Mouse (Mus musculus) frontal cortex, postnatal 25 days (tissue): ENCODE data around the gene Pglyrp1.
A peak's percentile ranks its signal among the peaks of the same experiment; 100 is the strongest.

Experiments used
- DNase-seq, 2 experiments: peaks; one replicate each; pipeline ENCODE4 v3.0.0; 2022; ENCODE audit warnings: low spot score in 2 of 2

Pglyrp1 gene

GRCm38 (mm10) chr7:18884745-18885422 lies 13.8 kb downstream of the Pglyrp1 start:
- DNase-seq: no peak

GRCm38 (mm10) chr7:18886963-18887362 lies 15.8 kb downstream of the Pglyrp1 start:
- DNase-seq: no peak

- DNase-seq: no peak
Measured at GRCm38 (mm10) chr7:18890848-18891247, 19.7 kb downstream of the Pglyrp1 start.

GRCm38 (mm10) chr7:18891872-18892599 lies 20.9 kb downstream of the Pglyrp1 start:
- DNase-seq: peak; percentile 74 to 86

GRCm38 (mm10) chr7:18893009-18893408 lies 21.9 kb downstream of the Pglyrp1 start:
- no peak for DNase-seq

GRCm38 (mm10) chr7:18893651-18894430 lies 22.7 kb downstream of the Pglyrp1 start:
- no peak for DNase-seq

GRCm38 (mm10) chr7:18896536-18896935 lies 25.4 kb downstream of the Pglyrp1 start:
- DNase-seq: peak in 1 of 2 experiments; percentile 31

GRCm38 (mm10) chr7:18900513-18900912 lies 29.4 kb downstream of the Pglyrp1 start:
- no peak for DNase-seq

- DNase-seq: no peak
Measured at GRCm38 (mm10) chr7:18902486-18902885, 31.4 kb downstream of the Pglyrp1 start.

GRCm38 (mm10) chr7:18904971-18905370 lies 33.8 kb downstream of the Pglyrp1 start:
- DNase-seq: no peak

GRCm38 (mm10) chr7:18909797-18910196 lies 38.7 kb downstream of the Pglyrp1 start:
- DNase-seq: no peak

GRCm38 (mm10) chr7:18910241-18910831 lies 39.2 kb downstream of the Pglyrp1 start, which contains the start of gene Ccdc61:
Ccdc61 (minus strand) TSS chr7:18910415.
- peak; percentile 95 to 98 for DNase-seq

- no peak for DNase-seq
Measured at GRCm38 (mm10) chr7:18916254-18916653, 45.1 kb downstream of the Pglyrp1 start.

- DNase-seq: no peak
Measured at GRCm38 (mm10) chr7:18917931-18918330, 46.8 kb downstream of the Pglyrp1 start.

GRCm38 (mm10) chr7:18921069-18921468 lies 49.9 kb downstream of the Pglyrp1 start:
- peak; percentile 56 to 70 for DNase-seq

- peak; percentile 67 to 74 for DNase-seq
Measured at GRCm38 (mm10) chr7:18922807-18923206, 51.7 kb downstream of the Pglyrp1 start.

GRCm38 (mm10) chr7:18923267-18923666 lies 52.1 kb downstream of the Pglyrp1 start:
- DNase-seq: no peak

GRCm38 (mm10) chr7:18923711-18924191 lies 52.6 kb downstream of the Pglyrp1 start:
- DNase-seq: no peak

- no peak for DNase-seq
Measured at GRCm38 (mm10) chr7:18924321-18924720, 53.2 kb downstream of the Pglyrp1 start.

GRCm38 (mm10) chr7:18925162-18925938 lies 54.2 kb downstream of the Pglyrp1 start, which contains the start of gene Nova2:
Nova2 (plus strand) TSS chr7:18925888.
- DNase-seq: peak; percentile 93 to 95
